Mouse (Mus musculus) neural tube, embryonic 13.5 days (tissue): ENCODE measurements around the gene Slc25a16. TPM values are rescaled to one million over a fixed set of nuclear protein-coding genes. Genes with fewer than 3 reads are reported as not detected.

Experiments
- ATAC-seq: fragments of 200-750 bp; cut with Nextera tagmentation; 2 replicates; pipeline ENCODE4 v1.8.0; 2017; ENCODE audit warnings: low read depth, mild to moderate bottlenecking, moderate TSS enrichment, moderate library complexity
- H3K27ac ChIP-seq: fragments of 300-500 bp; sonication (generic); replicated peaks from 2 replicates; pipeline ENCODE4 v1.5.1; 2015; ENCODE audit warnings: moderate library complexity, mild to moderate bottlenecking, inconsistent platforms
- H3K27me3 ChIP-seq: fragments of 300-500 bp; sonication (generic); 2 replicates; pipeline ENCODE4 v1.6.1; 2015; ENCODE audit warnings: mild to moderate bottlenecking, inconsistent platforms
- H3K36me3 ChIP-seq: fragments of 300-500 bp; sonication (generic); 2 replicates; pipeline ENCODE4 v1.6.1; 2015; ENCODE audit warnings: mild to moderate bottlenecking, inconsistent platforms
- H3K4me1 ChIP-seq: fragments of 300-500 bp; sonication (generic); replicated peaks from 2 replicates; pipeline ENCODE4 v1.6.1; 2015; ENCODE audit warnings: inconsistent platforms
- H3K4me2 ChIP-seq: fragments of 300-500 bp; sonication (generic); 2 replicates; pipeline ENCODE4 v1.6.1; 2015; ENCODE audit warnings: inconsistent platforms, mild to moderate bottlenecking, moderate library complexity
- H3K4me3 ChIP-seq: fragments of 300-500 bp; sonication (generic); 2 replicates; pipeline ENCODE4 v1.5.1; 2015; ENCODE audit warnings: mild to moderate bottlenecking, inconsistent platforms
- H3K9ac ChIP-seq: fragments of 300-500 bp; sonication (generic); 2 replicates; pipeline ENCODE4 v1.6.1; 2015; ENCODE audit warnings: moderate library complexity, mild to moderate bottlenecking, inconsistent platforms
- H3K9me3 ChIP-seq: fragments of 300-500 bp; sonication (generic); 2 replicates; pipeline ENCODE4 v1.6.1; 2016; ENCODE audit warnings: inconsistent platforms
- WGBS: fragments of 180-500 bp; shearing (Covaris S2); methylation state at CpG from one replicate; pipeline ENCODE4 v1.1.7; 2015; 5-methylcytosine and 5-hydroxymethylcytosine counted together
- polyA plus RNA-seq: library from polyadenylated mRNA; unstranded; fragments of >200 nt; fragmentation: Nextera tagmentation; extraction: Ambion mirVana; gene quantifications from 2 replicates; pipeline ENCODE4 v1.2.1, GENCODE M21; 2015

Gene Slc25a16
- polyA plus RNA-seq, result 15.4 and 15.7 TPM in 2 replicates

DNA sequence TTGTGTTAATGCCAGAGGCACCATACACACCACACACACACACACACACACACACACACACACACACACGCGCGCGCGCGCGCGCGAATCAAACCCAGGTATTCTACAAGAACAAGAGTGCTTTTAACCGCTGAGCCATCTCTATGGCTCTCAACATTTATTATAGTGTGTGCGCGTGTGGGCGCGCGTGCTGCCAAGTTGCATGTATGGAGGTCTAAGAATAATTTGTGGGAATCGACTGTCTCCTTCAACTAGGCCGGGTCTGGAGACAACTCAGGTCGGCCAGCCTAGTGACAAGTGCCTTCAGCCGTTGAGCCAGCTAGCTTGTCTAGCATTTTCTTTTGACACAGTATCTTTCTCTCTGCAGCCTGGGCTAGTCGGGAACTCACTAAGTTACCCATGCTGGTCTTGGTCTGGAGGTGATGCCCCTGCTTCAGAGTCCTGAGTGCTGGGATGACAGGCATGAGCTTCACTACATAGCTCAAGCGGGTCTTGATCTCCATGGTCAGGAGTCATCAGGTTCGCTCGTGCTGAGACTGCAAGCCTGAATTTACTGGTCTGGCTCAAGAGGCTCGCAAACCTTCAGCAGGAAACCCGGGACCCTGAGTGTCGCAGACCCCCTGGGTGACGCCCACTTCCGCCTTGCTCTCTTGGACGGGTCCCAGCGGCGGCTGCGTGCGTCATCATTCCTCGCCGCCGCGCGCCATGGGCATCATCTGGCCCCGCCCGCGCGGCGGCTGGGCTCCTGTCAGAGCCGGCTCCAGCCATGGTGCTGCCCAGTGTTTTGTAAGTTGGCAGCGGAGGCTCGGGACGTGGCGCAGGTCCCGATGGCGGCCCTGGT is at the start of gene Slc25a16:
Gene Slc25a16 (plus strand): TSS at position 709 of the 841 bp plus-strand sequence.
- peak within 1 kb of the TSS; percentile 93 for H3K9ac ChIP-seq

DNA sequence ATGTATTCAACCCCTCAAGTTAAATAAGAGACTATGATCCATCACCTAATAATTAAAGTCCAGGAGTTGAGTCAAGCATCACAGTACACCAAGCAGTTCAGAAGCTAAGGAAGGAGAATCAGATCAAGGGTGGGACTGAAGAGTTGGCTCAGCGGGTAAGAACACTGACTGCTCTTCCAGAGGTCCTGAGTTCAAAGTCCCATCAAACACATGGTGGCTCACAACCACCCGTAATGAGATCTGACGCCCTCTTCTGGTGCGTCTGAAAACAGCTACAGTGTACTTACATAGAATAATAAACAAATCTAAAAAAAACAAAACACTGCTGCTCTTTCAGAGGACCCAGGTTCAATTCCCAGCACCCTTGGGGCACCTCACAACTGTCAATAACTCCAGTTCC is 45.6 kb upstream of the Slc25a16 start:
- H3K4me3 ChIP-seq, result no peak overlapping the region
- peaks cover 8% of the 10 kb centered on the region; the same call in 1 of the 2 replicates for H3K36me3 ChIP-seq
- H3K27ac ChIP-seq, result no peak overlapping the region
- H3K9ac ChIP-seq, result no peak overlapping the region
- no peaks in the 10 kb centered on the region for H3K4me1 ChIP-seq
- no peaks in the 10 kb centered on the region for H3K9me3 ChIP-seq
- no peak overlapping the region for H3K4me2 ChIP-seq
- H3K27me3 ChIP-seq, result no peaks in the 10 kb centered on the region
- 83% methylated on average over 4 of the region's 4 CpGs for WGBS
- ATAC-seq, result no peak

More for the DNA sequence above, at the start of gene Slc25a16:
- ATAC-seq, result peak; percentile 98
- Histone ChIP-seq H3K4me1 (peaks cover 21% of the 10 kb centered on the region), H3K9me3 (no peaks in the 10 kb centered on the region), H3K4me2 (peak within 1 kb of the TSS; percentile 70), H3K36me3 (no peaks in the 10 kb centered on the region), H3K27me3 (no peaks in the 10 kb centered on the region), H3K4me3 (peak within 1 kb of the TSS; percentile 90), H3K27ac (peak within 1 kb of the TSS; percentile 92)
- WGBS, result 5% methylated on average over 50 of the region's 50 CpGs

DNA sequence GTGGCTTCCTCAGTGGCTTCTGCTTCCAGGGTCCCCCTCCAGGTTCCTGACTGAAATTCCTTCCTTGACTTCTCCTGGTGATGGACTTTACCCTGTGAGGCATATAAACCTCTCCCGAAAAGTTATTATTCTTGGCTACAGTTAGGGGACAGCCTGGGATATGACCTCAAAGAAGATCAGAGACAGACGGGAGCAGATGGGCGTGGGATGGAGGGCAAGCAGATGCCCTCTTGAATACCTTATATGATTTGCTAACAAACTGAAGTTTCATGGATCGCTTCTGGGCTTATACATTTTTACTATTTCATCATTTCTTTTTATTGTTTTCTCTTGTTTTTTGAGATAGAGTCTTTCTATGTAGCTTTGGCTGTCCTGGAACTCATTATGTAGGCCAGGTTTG is 44.9 kb upstream of the Slc25a16 start:
- Histone ChIP-seq H3K27me3 (no peaks in the 10 kb centered on the region), H3K4me1 (no peaks in the 10 kb centered on the region), H3K4me3 (no peak overlapping the region), H3K9me3 (no peaks in the 10 kb centered on the region), H3K36me3 (peaks cover 8% of the 10 kb centered on the region; the same call in 1 of the 2 replicates), H3K27ac (no peak overlapping the region), H3K4me2 (no peak overlapping the region), H3K9ac (no peak overlapping the region)
- WGBS, result 88% methylated on average over 4 of the region's 4 CpGs
- no peak for ATAC-seq

DNA sequence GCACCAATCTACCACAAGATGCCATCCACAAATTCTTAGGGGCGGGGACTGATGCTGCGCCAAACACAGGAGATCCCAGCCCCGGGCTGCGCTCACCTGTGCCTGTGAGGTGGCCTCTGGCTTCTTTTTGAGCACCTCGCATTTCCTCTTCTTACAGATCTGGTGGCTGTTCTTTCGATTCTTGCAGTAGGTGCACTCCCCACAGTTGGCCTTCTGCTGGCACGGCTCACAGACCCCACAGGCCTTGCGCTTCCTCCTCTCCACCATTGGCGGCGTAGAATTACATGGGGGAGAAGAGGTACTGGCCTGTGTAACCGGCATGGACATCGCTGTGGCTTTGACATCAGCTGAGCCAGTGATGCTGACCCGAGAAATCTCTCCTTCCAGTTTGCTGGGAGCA is 42.4 kb upstream of the Slc25a16 start:
- Histone ChIP-seq H3K27ac (no peak overlapping the region), H3K9me3 (no peaks in the 10 kb centered on the region), H3K4me3 (no peak overlapping the region), H3K27me3 (no peaks in the 10 kb centered on the region), H3K36me3 (peaks cover 8% of the 10 kb centered on the region; the same call in 1 of the 2 replicates), H3K4me1 (no peaks in the 10 kb centered on the region), H3K9ac (no peak overlapping the region), H3K4me2 (no peak overlapping the region)
- no peak for ATAC-seq
- WGBS, result 88% methylated on average over 13 of the region's 13 CpGs

DNA sequence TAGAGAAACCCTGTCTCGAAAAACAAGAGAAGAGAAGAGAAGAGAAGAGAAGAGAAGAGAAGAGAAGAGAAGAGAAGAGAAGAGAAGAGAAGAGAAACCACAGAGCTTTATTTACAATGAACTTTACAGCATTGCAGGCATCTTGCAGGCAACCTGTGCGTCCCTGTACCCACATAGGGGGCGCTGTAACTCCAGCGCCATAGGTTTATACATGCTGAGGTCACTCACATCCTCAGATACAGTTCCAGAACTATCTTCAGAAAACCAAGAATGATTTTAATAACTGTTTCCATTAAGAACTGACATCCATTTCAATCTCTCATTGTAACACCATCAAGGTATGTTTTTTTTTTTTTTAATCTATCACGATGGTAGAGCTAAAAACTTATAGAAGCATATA is 39.2 kb upstream of the Slc25a16 start:
- Histone ChIP-seq H3K9me3 (no peaks in the 10 kb centered on the region), H3K27ac (no peak overlapping the region), H3K4me1 (peaks cover 15% of the 10 kb centered on the region), H3K36me3 (peaks cover 8% of the 10 kb centered on the region; the same call in 1 of the 2 replicates), H3K9ac (no peak overlapping the region), H3K27me3 (peaks cover 16% of the 10 kb centered on the region), H3K4me3 (no peak overlapping the region), H3K4me2 (no peak overlapping the region)
- no peak for ATAC-seq
- WGBS, result 41% methylated on average over 5 of the region's 5 CpGs

DNA sequence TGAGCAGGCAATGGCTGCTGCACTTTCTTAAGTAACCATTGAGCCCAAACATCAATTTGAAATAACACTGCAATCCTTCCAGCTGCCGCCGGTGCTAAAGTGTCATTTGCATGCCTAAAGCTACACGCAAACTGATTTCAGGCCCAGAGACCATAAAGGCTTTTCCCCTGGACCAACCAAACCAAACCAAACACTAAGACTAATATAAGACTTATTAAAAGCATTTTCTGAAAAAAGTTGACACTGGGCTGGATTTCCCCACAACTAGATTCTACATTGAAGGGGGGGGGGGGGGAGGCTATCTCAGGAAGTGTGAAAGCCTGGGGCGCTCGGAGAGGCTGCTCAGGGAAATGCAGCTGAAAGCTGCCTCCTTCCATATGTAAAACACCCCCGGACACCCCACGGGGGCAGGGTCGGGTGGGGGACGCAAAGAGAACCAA is 36.5 kb upstream of the Slc25a16 start:
- peaks cover 23% of the 10 kb centered on the region for H3K27me3 ChIP-seq
- no peak overlapping the region for H3K4me3 ChIP-seq
- no peak overlapping the region for H3K27ac ChIP-seq
- H3K9ac ChIP-seq, result no peak overlapping the region
- H3K36me3 ChIP-seq, result peaks cover 4% of the 10 kb centered on the region; the same call in 1 of the 2 replicates
- H3K9me3 ChIP-seq, result no peaks in the 10 kb centered on the region
- peak overlapping the region; percentile 20; the same call in 1 of the 2 replicates for H3K4me2 ChIP-seq
- peaks cover 28% of the 10 kb centered on the region for H3K4me1 ChIP-seq
- ATAC-seq, result no peak
- WGBS, result 5% methylated on average over 9 of the region's 9 CpGs

DNA sequence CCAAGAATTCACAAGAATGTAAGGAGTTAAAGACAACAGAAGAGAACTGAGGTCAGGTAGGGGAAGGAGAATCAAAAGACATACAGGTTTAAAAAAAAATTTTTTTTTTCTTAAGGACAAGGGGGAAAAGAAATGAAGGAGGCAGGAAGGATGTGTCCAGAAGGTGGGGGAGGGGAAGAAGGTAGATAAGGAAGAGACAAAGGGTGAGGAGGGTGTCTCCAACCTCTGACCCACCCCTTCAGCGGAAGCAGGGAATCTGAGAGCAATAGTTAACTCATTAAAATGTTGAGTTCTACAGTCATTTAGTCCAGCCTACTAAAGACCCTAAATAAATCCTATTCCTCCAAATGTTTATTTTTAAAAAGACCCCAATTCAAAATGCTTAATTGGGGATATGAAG is 35.9 kb upstream of the Slc25a16 start:
- ATAC-seq, result no peak
- 33% methylated on average over 1 of the region's 1 CpGs for WGBS
- Histone ChIP-seq H3K36me3 (no peaks in the 10 kb centered on the region), H3K4me1 (peaks cover 28% of the 10 kb centered on the region), H3K4me2 (peak overlapping the region; percentile 20; the same call in 1 of the 2 replicates), H3K27me3 (peaks cover 23% of the 10 kb centered on the region), H3K4me3 (no peak overlapping the region), H3K27ac (no peak overlapping the region), H3K9ac (no peak overlapping the region), H3K9me3 (no peaks in the 10 kb centered on the region)

DNA sequence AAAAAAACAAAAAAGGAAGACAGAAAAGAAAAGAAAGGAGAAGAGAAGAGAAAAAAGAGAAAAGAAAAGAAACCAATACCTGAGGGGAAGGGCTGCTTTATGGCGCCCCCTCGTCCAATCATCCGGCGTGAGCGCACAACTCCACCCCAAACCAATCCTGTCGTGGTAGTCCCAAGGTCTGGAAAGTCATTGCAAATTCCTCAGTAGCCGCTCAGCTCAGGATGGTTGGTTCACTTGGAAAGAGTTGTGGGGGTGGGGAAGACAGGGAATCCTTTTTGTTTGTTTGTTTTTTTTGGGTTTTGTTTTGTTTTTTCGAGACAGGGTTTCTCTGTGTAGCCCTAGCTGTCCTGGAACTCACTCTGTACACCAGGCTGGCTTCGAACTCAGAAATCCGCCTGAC is 35.0 kb upstream of the Slc25a16 start:
- WGBS, result 21% methylated on average over 10 of the region's 10 CpGs
- peaks cover 28% of the 10 kb centered on the region for H3K4me1 ChIP-seq
- no peak overlapping the region for H3K27ac ChIP-seq
- H3K4me2 ChIP-seq, result peak overlapping the region; percentile 70
- H3K36me3 ChIP-seq, result no peaks in the 10 kb centered on the region
- H3K9me3 ChIP-seq, result no peaks in the 10 kb centered on the region
- ATAC-seq, result no peak
- peaks cover 23% of the 10 kb centered on the region for H3K27me3 ChIP-seq
- peak overlapping the region; percentile 52; the same call in 1 of the 2 replicates for H3K4me3 ChIP-seq
- H3K9ac ChIP-seq, result no peak overlapping the region

DNA sequence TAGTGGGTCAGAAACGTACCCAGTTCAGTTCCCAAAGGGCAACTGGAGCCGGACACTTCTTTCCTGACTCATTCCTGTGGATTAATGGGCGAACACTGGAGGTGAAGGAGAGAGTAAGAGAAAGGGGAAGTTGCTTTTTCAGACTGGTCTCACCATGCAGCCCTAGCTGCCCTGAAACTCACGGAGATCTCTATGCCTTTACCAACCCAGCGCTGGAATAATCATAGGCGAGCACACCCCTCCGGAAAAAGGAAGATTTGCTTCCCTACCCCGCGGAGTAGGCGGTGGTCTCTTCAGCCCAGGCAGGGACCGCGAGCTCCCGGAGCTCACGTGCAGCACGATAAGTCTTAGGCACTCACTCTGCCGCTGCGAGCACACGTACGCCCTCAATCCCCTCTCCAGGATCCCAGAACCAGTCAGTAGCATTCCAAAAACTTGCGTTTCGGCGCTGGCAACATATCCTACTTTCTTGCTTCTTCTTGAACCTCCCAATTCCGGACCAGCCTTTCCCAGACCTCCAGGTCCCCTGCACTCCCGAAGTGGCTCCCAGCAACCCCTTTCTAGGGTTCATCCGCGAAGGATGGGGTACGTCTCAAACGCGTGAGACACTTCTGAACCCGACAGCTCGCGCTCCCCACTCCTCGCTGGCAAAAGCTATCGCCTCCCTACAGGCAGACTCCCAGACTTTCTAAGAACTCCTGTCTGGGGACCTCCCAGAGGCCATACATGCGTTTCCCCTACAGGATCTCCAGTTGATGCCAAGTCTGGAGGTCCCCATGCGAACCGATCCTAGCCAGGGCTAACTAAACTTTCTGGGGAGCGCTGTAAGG is 34.2 kb upstream of the Slc25a16 start:
- peaks cover 23% of the 10 kb centered on the region for H3K27me3 ChIP-seq
- H3K36me3 ChIP-seq, result no peaks in the 10 kb centered on the region
- peak overlapping the region; percentile 64 for H3K9ac ChIP-seq
- no peaks in the 10 kb centered on the region for H3K9me3 ChIP-seq
- H3K4me1 ChIP-seq, result peaks cover 28% of the 10 kb centered on the region
- peak overlapping the region; percentile 70 for H3K4me2 ChIP-seq
- under 1% methylated on average over 38 of the region's 38 CpGs for WGBS
- peak overlapping the region; percentile 52 for H3K4me3 ChIP-seq
- no peak overlapping the region for H3K27ac ChIP-seq
- 0 out of 2 replicates have a peak, but pooled peaks have one; percentile 11 for ATAC-seq

DNA sequence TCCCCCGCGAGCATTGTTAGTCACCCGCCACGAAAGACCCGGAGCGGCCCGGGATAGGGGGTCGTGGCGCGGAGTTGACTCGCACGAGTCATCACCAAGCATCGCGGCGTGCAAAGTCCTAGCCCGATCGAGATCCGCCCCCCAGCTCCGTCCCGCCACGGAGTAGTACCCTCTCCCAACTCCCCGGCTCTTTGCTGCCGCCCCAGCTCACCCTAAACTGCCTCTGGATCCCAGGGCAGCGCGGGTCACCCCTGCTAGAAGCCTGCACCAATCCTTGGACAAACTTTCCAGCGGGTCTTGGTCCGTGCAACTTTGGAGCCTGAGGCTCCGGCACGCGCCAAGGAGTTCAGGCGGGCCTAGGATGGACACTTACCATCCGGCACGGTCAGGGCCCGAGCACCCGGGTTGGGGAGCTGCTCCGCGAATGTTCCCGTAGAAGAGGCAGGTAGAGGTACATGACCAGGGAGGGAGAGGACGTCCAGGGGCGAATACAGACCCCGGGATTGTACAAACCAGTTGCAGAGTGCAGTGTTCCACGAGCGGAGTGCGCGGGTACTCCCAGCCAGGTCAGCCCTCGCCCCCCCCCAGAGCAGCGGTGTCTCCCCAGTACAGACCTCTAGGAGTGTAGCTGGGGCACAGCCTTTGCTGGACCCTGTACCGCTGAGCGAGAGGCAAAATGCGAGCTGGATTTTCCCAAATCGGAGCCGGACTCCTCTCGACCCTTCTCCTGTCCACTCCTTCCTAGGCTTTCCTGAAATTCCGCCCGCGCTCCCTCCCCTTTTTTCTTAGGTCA is 33.4 kb upstream of the Slc25a16 start:
- H3K9me3 ChIP-seq, result no peaks in the 10 kb centered on the region
- H3K4me1 ChIP-seq, result peaks cover 28% of the 10 kb centered on the region
- H3K4me3 ChIP-seq, result peak overlapping the region; percentile 52
- under 1% methylated on average over 56 of the region's 56 CpGs for WGBS
- no peak overlapping the region for H3K27ac ChIP-seq
- ATAC-seq, result peak; percentile 88
- H3K9ac ChIP-seq, result peak overlapping the region; percentile 64
- H3K27me3 ChIP-seq, result peaks cover 23% of the 10 kb centered on the region
- peak overlapping the region; percentile 70 for H3K4me2 ChIP-seq
- H3K36me3 ChIP-seq, result no peaks in the 10 kb centered on the region

DNA sequence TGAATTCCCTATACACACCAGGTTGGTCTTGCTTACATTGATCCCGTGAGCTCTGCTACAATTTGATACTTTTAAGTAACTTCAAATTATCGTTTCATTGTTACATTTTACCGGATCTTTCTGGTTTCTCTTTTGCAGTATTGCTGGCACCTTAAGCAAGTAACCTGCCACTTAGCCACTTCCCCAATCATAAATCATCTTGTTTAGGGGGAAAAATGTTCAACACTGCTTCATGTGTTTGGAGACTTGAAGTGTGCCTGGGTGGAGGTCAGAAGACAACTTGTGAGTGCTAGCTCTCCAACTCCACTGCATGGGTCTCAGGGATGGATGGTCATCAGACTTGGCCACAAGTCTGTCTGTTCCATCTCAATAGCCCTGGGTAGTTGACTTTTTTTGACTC is 29.4 kb upstream of the Slc25a16 start:
- no peaks in the 10 kb centered on the region for H3K36me3 ChIP-seq
- H3K27me3 ChIP-seq, result peaks cover 9% of the 10 kb centered on the region; the same call in 1 of the 2 replicates
- WGBS, result 89% methylated on average over 3 of the region's 3 CpGs
- no peaks in the 10 kb centered on the region for H3K9me3 ChIP-seq
- no peak overlapping the region for H3K4me3 ChIP-seq
- ATAC-seq, result no peak
- H3K27ac ChIP-seq, result no peak overlapping the region
- no peak overlapping the region for H3K9ac ChIP-seq
- peaks cover 15% of the 10 kb centered on the region for H3K4me1 ChIP-seq
- H3K4me2 ChIP-seq, result no peak overlapping the region
